Mouse (Mus musculus) brain, embryonic 18.5 days (tissue): Measurements from ENCODE around the gene Pcx.

Source experiments
- DNase-seq: peaks from one replicate; pipeline ENCODE4 v3.0.0-alpha.2; 2012; ENCODE audit warnings: low read depth, low spot score

The Pcx gene

DNA sequence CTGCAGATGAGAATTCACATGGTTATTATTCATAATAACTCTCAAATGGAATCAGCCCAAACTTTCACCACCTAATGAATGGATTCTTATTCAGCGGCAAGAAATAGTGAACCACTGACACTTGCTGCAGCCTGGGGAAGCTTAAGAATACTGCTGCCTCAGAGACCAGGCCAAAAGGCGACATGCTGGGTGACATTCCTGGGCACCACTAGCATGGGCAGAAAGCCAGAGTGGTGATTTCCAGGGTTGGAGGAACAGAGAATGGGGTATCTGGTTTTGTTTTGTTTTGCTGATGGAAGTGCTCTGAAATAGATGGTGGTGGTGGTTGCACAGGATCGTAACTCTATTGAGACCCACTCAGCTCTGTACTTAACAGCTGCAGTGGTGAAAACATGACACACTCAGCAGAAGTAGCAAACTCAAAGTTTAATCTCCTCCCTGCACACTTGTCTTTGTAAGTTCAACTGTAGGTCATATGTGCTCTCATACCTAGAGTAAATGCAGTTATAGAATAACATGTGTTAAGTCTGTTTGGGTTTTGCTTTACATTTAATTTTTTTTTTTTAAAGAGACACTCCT lies 38.1 kb downstream of the Pcx start:
- no peak for DNase-seq

DNA sequence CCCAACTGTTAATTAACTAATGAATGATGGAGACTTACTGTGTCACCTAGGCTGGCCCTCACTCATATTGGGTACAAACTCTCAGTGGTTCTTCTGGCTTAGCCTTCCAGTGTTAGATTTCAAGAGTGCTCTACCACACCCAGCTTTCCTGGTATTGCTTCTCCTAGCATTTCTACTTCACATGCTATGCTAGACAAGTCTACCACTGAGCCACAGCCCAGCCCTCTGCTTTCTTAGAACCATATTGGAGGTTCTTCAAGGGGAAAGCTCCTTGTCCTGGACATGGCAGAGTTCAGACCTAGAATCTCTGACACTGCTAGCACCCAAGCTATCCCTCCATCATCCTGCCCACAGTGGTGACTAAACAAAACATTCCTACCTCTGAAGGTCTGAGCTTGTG lies 44.0 kb downstream of the Pcx start:
- DNase-seq: no peak

DNA sequence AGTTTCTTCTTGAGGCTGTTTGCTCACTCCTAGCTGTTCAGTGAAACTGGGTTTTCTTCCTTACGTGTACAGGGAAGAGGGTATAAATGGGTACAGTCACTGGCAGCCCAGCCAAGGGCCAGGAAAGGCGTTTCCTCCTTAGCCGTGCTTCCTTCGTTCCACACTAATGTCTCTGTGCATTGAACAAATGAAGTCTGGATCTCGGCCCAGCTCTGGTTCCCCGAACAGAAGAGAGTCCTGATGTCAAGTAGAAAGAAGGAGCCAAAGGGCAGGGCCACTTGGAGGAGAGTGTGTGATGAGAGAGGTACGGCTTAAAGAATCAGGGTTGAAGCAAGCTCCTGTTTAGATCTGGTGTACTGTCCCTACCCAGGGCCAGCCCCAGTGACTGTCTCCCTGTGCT lies 44.8 kb downstream of the Pcx start:
- no peak for DNase-seq

DNA sequence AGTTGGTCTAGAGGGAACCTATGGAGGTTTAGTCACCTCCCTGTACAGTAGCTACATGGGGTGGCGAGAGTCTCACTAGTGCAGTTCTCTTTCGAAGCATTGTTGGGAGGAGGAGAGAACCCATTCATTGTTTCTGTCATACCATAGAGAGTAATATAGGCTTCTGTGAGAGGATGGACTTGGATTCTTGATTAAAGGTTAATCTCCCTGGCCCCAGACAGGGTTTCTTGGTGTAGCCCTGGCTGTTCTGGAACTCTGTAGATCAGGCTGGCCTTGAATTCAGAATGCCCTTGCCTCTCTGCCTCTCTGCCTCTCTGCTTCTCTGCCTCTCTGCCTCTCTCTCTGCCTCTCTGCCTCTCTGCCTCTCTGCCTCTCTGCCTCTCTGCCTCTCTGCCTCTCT lies 46.5 kb downstream of the Pcx start:
- no peak for DNase-seq

DNA sequence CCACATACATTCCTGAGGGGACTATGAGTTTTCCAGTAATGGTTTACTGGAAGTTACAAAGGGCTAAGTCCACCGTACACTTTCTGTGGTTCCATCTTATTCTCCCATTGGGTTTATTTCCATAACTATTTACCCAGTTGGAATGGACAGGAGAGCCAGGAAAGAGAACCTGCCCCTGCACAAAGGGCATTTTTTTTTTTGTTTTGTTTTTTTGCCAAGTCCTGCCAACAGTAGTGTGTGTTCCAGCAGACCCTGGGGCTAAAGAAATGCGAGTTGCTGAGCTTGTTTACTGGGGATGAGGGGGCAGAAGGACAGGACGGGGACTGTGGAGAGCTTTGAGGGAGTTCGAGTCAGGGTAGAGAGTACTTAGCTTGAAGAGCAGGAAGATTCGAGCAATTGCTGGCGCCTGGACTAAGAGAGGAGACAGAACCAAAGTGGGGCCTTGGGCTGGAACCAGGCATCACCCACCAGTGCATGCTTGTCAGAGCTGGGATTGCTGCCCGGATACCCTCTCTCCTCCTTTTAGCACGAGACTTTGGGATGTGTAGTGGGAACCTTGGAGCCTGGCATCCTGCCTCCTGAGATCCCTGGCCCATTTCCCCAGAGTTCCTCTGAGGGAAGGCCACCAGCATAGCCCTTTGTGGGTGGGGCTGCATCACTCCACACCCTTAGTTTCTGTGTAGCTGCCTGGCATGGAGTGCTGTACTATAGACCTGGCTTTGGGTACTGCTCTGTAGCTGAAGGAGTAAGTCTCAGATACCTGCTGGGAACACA lies 47.7 kb downstream of the Pcx start:
- peak; percentile 56 for DNase-seq

DNA sequence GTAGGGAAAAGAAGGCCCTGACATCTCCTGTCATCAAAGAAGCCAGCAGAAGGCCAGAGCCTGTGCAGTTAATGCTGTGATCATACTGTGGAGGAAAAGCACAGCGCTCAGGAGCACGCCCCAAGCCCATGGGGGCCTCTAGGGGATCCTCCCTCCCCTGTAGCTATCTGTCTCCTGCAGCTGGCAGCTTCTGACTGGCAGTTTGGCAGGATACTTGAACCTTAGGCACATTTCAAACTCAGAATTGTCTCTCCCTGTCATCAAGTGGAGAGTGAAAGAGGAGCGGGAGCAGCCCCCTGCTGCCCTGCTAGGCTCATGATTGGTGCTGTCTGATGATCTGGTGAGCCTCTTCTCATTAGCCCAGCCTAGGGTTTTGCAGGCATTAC lies 48.3 kb downstream of the Pcx start:
- DNase-seq: no peak

DNA sequence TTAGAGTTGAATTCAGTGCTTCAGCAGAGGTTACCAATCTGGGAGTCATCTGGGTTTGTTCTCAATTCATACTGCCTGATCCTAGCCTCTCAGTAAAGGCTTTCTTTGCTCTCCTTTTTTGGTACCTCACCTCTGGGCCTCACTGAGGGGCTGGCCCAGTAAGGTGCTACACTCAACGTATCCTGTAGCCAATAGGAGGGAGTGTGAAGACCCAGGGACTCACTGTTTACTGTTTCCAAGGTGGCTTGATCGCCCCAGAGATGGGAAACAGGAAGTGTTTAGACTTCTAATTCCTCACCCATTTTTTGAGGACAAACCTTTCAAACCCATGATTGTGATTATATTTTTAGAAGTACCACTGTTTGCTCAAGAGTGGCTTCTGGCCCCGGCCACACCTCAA lies 48.7 kb downstream of the Pcx start:
- no peak for DNase-seq

DNA sequence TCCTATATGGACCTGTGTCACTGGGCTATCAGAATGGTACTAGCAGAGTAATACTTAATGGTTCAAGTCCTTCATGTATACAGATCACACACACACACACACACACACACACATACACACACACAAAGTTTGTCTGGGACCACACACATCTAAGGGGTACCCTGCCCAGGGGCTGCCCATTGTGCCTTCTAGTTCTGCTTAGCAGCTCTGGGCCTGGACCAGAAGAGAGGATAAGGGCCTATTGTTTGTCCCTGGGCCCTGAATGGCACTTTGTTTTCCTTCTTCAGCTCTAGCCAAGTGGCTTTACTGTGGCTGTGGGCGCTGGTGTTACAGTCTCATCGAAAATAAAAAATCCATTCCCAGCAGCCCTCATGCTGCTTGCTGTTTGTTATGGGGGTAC lies 49.3 kb downstream of the Pcx start:
- DNase-seq: no peak

DNA sequence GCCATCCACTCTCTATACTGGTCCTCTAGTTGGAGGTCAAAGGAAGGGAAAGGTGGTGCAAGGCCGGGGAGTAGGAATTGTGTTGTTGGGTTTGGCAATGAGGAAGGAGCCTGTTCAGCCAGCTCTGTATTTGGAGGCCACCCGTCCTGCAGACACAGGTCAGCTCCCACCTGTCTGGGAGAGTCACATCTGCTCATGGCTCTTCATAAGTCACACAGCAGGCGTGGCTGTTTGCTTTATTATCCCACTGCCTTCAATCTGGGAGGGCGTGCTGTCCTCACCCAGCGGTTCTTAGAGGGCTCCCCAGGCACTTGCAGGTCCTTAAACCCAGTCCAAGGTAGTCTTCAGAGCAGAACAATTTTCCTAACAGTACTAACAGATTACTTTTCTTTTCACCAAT lies 49.9 kb downstream of the Pcx start:
- no peak for DNase-seq

DNA sequence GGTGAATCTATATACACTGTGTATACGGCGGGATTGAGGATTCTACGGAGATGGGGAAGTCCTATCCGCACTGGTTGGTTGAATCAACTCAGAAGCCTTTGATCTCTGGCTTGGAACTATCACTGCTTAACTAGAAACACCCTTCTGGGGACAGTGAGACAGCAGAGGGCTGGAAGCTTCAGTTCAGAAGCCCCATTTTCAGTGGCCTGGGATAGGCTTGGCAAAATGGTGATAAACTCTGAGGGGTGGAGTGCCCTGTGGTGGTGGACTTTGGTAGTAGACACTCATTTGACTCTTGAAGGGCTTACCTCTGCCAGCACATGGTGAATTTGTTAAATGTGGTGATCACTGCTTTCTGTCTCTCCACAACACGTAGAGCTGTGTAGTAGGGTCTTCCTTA lies 55.4 kb downstream of the Pcx start:
- DNase-seq: no peak

DNA sequence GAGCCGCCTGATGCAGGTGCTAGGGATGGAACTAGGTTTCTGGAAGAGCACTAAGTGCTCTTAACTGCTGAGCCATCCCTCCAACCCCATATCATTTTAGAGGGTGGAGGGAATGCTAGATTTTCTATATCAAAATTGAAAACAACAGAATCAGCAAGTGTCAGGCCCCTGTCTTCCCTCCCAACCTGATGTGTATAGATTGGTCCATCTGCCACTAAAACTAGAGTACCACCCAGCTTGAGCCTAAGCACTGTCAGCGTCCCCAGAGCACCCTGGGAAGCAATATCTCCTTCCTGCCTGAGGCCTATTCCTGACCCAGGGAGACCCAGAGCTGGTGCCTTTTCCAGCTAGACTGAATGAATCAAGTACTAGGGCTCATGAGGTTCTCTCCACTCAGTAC lies 56.6 kb downstream of the Pcx start:
- DNase-seq: no peak

DNA sequence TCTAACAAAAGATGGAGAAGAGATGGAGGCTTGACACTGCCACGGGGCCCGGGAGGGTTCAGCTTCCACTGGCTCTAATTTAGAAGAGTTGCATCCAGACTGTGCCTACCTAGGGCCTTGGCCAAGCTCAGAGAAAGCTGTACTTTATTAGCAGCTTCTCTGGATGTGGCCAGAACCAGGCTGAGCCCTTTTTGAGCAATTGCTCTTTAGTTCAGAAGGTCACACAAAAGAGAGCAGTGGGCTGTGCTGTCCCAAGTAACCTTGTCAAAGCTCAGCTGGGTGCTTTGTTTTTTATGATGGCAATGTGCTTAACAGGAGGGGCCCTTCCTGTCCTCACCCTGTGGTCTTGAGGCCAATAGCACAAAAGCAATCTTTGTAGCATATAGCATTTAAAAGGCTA lies 57.4 kb downstream of the Pcx start:
- no peak for DNase-seq

DNA sequence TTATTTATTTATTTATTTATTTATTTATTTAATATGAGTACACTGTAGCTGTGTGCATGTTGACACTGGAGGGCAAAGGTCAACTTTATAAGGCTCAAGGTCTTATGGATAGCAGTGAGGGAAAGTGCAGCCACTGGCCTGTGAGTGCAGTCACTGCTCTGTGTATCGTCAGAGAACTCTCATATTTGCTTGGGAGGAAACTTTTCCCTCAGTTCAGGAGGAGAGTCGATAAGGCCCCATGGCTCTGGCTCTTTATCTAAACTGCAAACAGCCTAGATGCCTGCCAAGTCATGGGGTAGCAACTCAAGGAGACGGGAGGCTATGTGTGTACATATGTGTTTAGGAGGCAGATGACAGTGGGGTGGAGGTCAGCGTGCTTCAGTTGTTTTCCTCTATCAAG lies 58.6 kb downstream of the Pcx start:
- DNase-seq: no peak

DNA sequence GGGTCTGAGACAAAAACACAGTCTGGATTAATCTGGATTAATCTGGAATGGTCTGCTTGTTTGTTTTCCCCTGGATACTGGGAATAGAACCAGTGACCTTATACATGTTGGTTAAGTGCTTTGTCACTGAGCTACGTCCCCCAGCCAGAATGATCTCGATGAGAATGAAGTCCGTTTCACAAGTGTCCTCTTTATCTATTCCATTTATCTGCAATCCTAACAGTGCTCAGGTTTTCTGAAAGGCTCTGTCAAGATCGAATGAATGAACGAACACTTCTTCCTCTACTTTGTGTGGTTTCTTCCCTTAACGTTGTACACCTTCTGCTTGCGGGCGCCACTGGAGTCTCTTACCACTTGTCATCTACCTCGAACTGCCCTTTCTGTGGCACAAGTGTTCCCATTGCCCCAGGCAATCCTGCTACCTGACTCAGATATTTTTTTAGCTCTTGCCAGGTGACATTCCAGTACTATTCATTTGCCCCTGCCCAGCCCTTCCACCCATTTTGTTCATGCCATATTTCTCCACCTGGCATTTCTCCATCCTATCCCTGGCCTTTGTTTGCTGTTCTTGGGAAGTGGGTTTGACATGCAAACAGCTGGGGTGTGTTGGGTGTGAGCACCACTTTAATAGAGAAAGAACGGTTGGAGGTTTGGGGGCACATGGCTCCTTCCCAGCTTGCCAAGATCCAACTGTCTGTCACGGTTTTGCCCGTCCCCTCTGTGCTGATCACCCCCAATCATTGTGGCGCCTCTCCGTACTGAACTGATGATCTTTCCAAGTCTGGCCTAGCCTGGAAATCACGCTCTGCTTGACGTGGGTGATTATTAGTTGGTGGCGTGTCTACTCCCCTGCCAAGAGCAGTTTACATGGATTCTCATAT lies 59.3 kb downstream of the Pcx start:
- DNase-seq: no peak

DNA sequence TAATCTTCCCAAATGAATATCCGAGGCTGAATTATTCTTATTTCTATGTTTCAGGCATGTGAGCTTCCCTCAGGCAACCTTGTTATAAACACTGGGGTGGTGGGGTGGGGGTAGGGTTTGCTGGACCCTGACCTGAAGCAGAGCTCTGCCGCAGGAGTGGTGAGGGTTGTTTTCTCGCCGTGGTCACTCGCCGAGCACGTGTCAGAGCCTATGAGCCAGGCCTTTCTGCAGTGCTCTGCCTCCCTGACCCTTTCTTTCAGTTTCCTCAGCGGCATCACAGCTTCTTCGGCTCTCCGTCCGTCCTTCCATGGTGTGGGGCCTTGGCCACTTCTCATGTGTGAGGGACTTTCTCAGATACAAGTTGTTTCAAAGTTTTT lies 60.0 kb downstream of the Pcx start:
- no peak for DNase-seq

DNA sequence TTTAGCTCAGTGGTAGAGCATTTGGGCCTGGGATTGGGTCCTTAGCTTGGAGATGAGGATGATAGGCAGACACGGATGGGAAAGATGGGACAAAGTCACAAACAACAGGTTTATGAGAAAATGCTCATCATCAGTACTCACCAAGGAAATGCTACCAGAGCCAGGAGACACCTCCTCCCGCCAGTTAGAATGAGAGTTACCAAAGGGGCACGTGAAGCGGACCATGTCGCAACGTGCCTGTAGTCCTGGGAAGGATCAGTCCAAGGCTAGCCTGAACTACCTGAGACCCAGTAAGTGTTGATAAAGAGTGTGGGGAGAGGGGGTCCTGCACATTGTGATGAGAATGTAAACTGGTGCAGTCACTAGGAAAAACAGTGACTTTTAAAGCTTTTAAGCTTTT lies 60.5 kb downstream of the Pcx start:
- DNase-seq: no peak

DNA sequence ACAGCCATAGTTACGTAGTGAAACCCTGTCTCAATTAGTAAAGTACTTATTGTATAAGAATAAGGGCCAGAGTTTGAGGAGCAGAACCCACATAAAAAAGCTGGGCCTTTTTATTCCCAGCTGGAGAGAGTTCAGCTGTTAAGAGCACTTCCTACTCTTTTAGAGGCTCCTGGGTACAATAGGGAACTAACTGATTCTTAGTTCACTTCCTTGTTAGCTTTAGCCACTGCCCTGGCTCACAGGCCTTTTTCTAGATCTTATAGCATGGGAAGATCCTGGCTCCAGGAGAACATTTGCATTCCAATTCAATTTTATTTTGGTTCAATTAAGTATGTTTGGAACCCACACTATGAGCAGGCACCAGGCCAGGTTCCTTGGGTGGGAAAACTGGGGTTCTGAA lies 61.4 kb downstream of the Pcx start:
- no peak for DNase-seq

DNA sequence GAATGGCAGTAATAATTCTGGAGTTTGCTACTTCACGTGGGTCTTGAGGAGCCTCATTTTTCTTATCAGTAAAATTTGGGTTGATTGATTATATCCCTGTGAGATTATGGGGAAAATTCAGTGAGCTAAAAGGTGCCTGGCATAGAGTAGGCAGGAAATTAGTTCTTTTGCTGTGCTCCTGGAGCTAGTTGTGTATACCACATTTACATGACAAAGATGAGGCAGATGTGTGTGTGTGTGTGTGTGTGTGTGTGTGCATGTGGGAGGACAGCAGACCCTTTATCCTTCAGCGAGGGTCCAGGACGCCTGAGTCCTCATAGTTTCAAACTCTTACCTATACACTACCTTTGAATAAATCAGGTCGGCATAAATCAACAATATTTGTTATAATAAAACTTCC lies 61.8 kb downstream of the Pcx start:
- no peak for DNase-seq

DNA sequence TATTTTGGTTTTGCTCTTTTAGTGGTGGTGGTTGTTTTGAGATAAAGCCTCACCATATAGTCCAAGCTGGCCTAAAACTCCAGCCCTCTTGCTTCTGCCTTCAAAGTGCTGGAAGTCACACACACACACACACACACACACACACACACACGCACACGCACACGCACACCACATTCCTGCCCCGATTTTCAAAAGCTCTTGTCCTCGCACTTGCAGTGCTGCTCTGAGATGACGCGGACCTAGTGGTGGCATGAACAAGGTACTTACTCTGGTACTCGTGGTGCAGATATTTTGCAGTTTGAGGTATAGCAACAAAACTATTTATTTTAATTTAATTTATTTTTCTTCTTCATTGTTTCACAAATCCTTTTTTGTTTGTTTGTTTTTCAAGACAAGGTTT lies 62.2 kb downstream of the Pcx start:
- no peak for DNase-seq

DNA sequence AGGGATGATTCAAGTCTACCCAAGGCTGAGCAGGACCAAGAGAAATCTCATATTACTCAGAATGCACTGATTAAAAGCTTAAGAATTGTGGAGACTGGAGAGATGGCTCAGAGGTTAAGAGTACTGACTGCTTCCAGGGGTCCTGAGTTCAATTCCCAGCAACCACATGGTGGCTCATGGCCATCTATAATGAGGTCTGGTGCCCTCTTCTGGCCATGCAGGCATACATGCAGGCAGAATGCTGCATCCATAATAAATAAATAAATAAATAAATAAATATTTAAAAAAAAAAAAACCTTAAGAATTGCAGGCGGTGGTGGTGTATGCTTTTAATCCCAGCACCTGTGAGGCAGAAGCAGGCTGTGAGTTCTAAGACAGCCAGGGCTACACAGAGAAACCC lies 63.0 kb downstream of the Pcx start:
- DNase-seq: no peak

DNA sequence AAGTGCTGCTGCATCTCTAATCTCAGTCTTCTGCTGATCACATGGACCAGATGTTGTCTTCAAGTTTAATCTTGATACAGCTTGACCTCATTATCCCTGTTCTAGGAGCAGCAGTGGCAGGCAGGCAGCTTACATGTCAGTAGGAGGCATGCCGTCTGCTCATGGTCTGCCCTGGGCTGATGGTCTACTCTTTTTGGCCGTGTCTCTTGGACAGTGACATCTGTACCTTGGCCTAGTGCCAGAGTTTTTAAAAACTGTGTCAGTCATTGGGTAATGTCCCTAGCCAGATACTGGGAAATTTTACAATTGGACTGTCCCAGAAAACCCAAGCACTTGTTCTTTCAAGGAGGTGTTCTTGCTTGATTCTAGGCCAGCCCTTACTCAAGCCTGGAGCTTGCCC lies 68.5 kb downstream of the Pcx start:
- no peak for DNase-seq

DNA sequence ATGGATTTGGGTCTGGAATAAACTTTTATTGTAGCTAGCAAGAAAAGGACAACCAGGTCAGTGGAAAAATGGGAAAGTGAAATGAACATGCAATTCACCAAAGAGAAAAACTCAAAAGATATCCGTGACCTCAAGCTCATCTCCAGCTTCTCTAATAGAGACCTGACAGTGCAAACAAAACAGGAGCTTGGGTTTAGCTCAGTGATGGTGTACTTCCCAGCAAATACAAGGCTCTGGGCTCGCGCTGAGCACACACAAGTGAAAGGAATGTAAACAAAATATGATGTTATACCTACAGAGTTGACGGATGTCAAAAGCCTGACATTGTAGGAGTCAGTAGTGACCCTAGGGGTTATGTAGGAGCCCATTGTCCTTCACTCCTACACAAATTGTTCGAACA lies 69.0 kb downstream of the Pcx start:
- DNase-seq: no peak

DNA sequence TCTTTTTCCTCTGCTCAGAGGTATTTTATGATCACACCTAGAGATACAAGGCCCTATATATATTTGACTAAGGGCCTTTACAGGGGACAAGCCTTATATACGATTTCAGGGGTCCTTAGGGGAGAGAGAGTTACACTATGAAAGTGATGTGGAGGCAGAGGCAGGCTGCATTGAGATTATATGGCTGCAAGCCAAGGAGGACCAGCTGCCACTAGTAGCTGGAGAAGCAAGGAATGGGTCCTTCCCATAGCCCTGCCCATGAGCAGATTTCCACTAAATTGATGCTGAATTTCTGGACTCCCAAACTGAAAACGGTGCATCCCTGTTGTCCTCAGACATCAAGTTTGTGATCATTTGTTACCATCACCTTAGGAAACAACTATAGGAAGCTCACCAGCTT lies 73.6 kb downstream of the Pcx start:
- DNase-seq: no peak
